Mouse (Mus musculus) urinary bladder, adult 18-20 months (tissue): ENCODE results near the gene Nat8l.
A peak's percentile ranks its signal among the peaks of the same experiment; 100 is the strongest.
"Not testable (repeated sequence)": the region's sequence is repeated elsewhere in the genome, so short reads cannot be mapped to it uniquely, and the experiment has no call there.

ENCODE experiments used
- DNase-seq, 2 experiments: peaks; one replicate each; pipeline ENCODE4 v3.0.0; 2022; ENCODE audit warnings: low spot score in 2 of 2, mixed read lengths in 2 of 2

Gene Nat8l

GRCm38 (mm10) chr5:33995843-33996693 is at the start of gene Nat8l:
Gene Nat8l (plus strand): TSS chr5:33995984.
- peak in 1 of 2 experiments; percentile 21 for DNase-seq

- DNase-seq, result not testable (repeated sequence)
Observed at GRCm38 (mm10) chr5:33947035-33947434, 48.7 kb upstream of the Nat8l start.

GRCm38 (mm10) chr5:33948314-33948713 is 47.5 kb upstream of the Nat8l start:
- no peak for DNase-seq

GRCm38 (mm10) chr5:33953471-33954185 is 42.2 kb upstream of the Nat8l start:
- DNase-seq, result no peak

- DNase-seq, result peak; percentile 48 to 62
Observed at GRCm38 (mm10) chr5:33954354-33954753, 41.4 kb upstream of the Nat8l start.

- DNase-seq, result no peak
Observed at GRCm38 (mm10) chr5:33955868-33956267, 39.9 kb upstream of the Nat8l start.

- DNase-seq, result no peak
Observed at GRCm38 (mm10) chr5:33959382-33959781, 36.4 kb upstream of the Nat8l start.

- no peak for DNase-seq
Observed at GRCm38 (mm10) chr5:33974736-33975135, 21.0 kb upstream of the Nat8l start.

GRCm38 (mm10) chr5:33976267-33976666 is 19.5 kb upstream of the Nat8l start:
- DNase-seq, result no peak

- DNase-seq, result no peak
Observed at GRCm38 (mm10) chr5:33982731-33983259, 13.0 kb upstream of the Nat8l start.

GRCm38 (mm10) chr5:33983309-33984121 is 12.3 kb upstream of the Nat8l start, which contains the start of gene Gm1673:
Gene Gm1673 (plus strand): TSS chr5:33983433.
- peak; percentile 45 to 58 for DNase-seq

- no peak for DNase-seq
Observed at GRCm38 (mm10) chr5:33994671-33995625, 836 bp upstream of the Nat8l start.

GRCm38 (mm10) chr5:33996694-33997045 is 886 bp downstream of the Nat8l start:
- no peak for DNase-seq

- peak in 1 of 2 experiments; percentile 52 for DNase-seq
Observed at GRCm38 (mm10) chr5:33997051-33997741, 1.4 kb downstream of the Nat8l start.

GRCm38 (mm10) chr5:33997829-33998504 is 2.2 kb downstream of the Nat8l start:
- no peak for DNase-seq

GRCm38 (mm10) chr5:33998505-33998877 is 2.7 kb downstream of the Nat8l start:
- DNase-seq, result no peak

GRCm38 (mm10) chr5:33999466-34000090 is 3.8 kb downstream of the Nat8l start:
- DNase-seq, result no peak

- no peak for DNase-seq
Observed at GRCm38 (mm10) chr5:34000809-34001208, 5.0 kb downstream of the Nat8l start.

- DNase-seq, result no peak
Observed at GRCm38 (mm10) chr5:34001401-34001800, 5.6 kb downstream of the Nat8l start.
